Mouse (Mus musculus): ENCODE results near the gene Cracr2b. TPM values are rescaled to one million over a fixed set of nuclear protein-coding genes. Genes with fewer than 3 reads are reported as not detected.

The Cracr2b gene
- total and polyA plus RNA-seq, 3 experiments: not detected

- Histone ChIP-seq H3K4me2 (ENCODE audit: insufficient read depth, low read depth, poor library complexity, severe bottlenecking) (no peak overlapping the region), H3K79me2 (replicated peaks; ENCODE audit: control insufficient read depth, extremely low read depth, insufficient read depth, poor library complexity, severe bottlenecking) (no peaks in the 10 kb centered on the region), H3K36me3 (replicated peaks in 1 of 2; ENCODE audit: control insufficient read depth in 1 of 2, insufficient read depth in 1 of 2, low read length in 1 of 2) (peaks cover 9 to 22% of the 10 kb centered on the region in 2 experiments), H3K27me3 (replicated peaks) (no peaks in the 10 kb centered on the region), H3K27ac (ENCODE audit: insufficient read depth, low read depth) (no peak overlapping the region), H3K4me1 (ENCODE audit: control insufficient read depth in 1 of 2, insufficient read depth in 2 of 2) (peaks cover 12 to 37% of the 10 kb centered on the region in 2 experiments), H3K4me3 (replicated peaks in 1 of 3; ENCODE audit: low read depth in 2 of 3, low read length in 2 of 3, poor library complexity in 1 of 3) (no peak overlapping the region), H3K9me3 (replicated peaks; ENCODE audit: low read length) (no peaks in the 10 kb centered on the region), H3K9ac (ENCODE audit: insufficient read depth, low read depth) (no peak overlapping the region)
- no peak for TF ChIP-seq TCF12 (IDR thresholded peaks at IDR 0.05; ENCODE audit: low read depth, low read length)
- TF ChIP-seq RAD21 (IDR thresholded peaks at IDR 0.05; ENCODE audit: low read depth, low read length): no peak
- no peak for DNase-seq (ENCODE audit: extremely low read depth)
- in situ Hi-C loops (cut with MboI; ENCODE audit: low pct_ligation_motif_present, low pct_unique_long_range_greater_than_20kb, low sequenced_read_pairs): no loop called here
- dilution Hi-C loops (cut with MboI; ENCODE audit: extremely low pct_ligation_motif_present, extremely low pct_unique_long_range_greater_than_20kb, low sequenced_read_pairs): no loop called here
These were observed 3.1 kb downstream of the Cracr2b start for GRCm38 (mm10) chr7:141463824-141464602.

- Histone ChIP-seq H3K79me2 (replicated peaks; ENCODE audit: control insufficient read depth, extremely low read depth, insufficient read depth, poor library complexity, severe bottlenecking) (no peaks in the 10 kb centered on the region), H3K27me3 (replicated peaks) (no peaks in the 10 kb centered on the region), H3K4me2 (ENCODE audit: insufficient read depth, low read depth, poor library complexity, severe bottlenecking) (no peak overlapping the region), H3K9ac (ENCODE audit: insufficient read depth, low read depth) (no peak overlapping the region), H3K9me3 (replicated peaks; ENCODE audit: low read length) (no peaks in the 10 kb centered on the region), H3K36me3 (replicated peaks in 1 of 2; ENCODE audit: control insufficient read depth in 1 of 2, insufficient read depth in 1 of 2, low read length in 1 of 2) (peaks cover 3 to 22% of the 10 kb centered on the region in 2 experiments), H3K27ac (ENCODE audit: insufficient read depth, low read depth) (no peak overlapping the region), H3K4me1 (ENCODE audit: control insufficient read depth in 1 of 2, insufficient read depth in 2 of 2) (peaks cover 16 to 43% of the 10 kb centered on the region in 2 experiments), H3K4me3 (replicated peaks in 1 of 3; ENCODE audit: low read depth in 2 of 3, low read length in 2 of 3, poor library complexity in 1 of 3) (no peak overlapping the region)
- DNase-seq (ENCODE audit: extremely low read depth): no peak
- TF ChIP-seq UBTF (IDR thresholded peaks at IDR 0.05; ENCODE audit: low read depth, low read length): no peak
- TF ChIP-seq MAZ (IDR thresholded peaks at IDR 0.05; ENCODE audit: low read depth, low read length): no peak
- no peak for TF ChIP-seq POLR2A (IDR thresholded peaks at IDR 0.05; ENCODE audit: low read depth, low read length)
- TF ChIP-seq CHD1 (IDR thresholded peaks at IDR 0.05; ENCODE audit: low read depth, low read length): no peak
- TF ChIP-seq TBP (conservative IDR thresholded peaks at IDR 0.05; ENCODE audit: low read depth, low read length): no peak
- in situ Hi-C loops (cut with MboI; ENCODE audit: low pct_ligation_motif_present, low pct_unique_long_range_greater_than_20kb, low sequenced_read_pairs): no loop called here
- dilution Hi-C loops (cut with MboI; ENCODE audit: extremely low pct_ligation_motif_present, extremely low pct_unique_long_range_greater_than_20kb, low sequenced_read_pairs): no loop called here
These were observed 3.8 kb downstream of the Cracr2b start for GRCm38 (mm10) chr7:141464603-141465201.

- H3K79me2 ChIP-seq (replicated peaks; ENCODE audit: control insufficient read depth, extremely low read depth, insufficient read depth, poor library complexity, severe bottlenecking): no peaks in the 10 kb centered on the region
- TF ChIP-seq NELFE (IDR thresholded peaks at IDR 0.05; ENCODE audit: low read depth, low read length) (no peak), CTCF (conservative IDR thresholded peaks at IDR 0.05 in 1 of 2, IDR thresholded peaks at IDR 0.05 in 1 of 2; ENCODE audit: low read depth in 2 of 2, low read length in 2 of 2) (no peak), MAFK (IDR thresholded peaks at IDR 0.05; ENCODE audit: insufficient replicate concordance, low read length) (no peak), EP300 (IDR thresholded peaks at IDR 0.05; ENCODE audit: low read length) (no peak), MXI1 (IDR thresholded peaks at IDR 0.05; ENCODE audit: low read depth, low read length) (no peak), RCOR1 (conservative IDR thresholded peaks at IDR 0.05; ENCODE audit: low read depth, low read length) (no peak), MEF2A (IDR thresholded peaks at IDR 0.05; ENCODE audit: borderline replicate concordance, low read depth, low read length) (no peak), IRF4 (IDR thresholded peaks at IDR 0.05; ENCODE audit: low read depth, low read length) (no peak), MAX (IDR thresholded peaks at IDR 0.05; ENCODE audit: low read length) (no peak), GABPA (IDR thresholded peaks at IDR 0.05; ENCODE audit: insufficient replicate concordance, low read depth, low read length) (no peak), SIN3A (IDR thresholded peaks at IDR 0.05; ENCODE audit: low read length) (no peak)
- no peaks in the 10 kb centered on the region for H3K27me3 ChIP-seq (replicated peaks)
- DNase-seq (ENCODE audit: extremely low read depth): no peak
- H3K4me2 ChIP-seq (ENCODE audit: insufficient read depth, low read depth, poor library complexity, severe bottlenecking): no peak overlapping the region
- H3K9ac ChIP-seq (ENCODE audit: insufficient read depth, low read depth): no peak overlapping the region
- H3K4me1 ChIP-seq (ENCODE audit: control insufficient read depth in 1 of 2, insufficient read depth in 2 of 2): peaks cover 24 to 51% of the 10 kb centered on the region in 2 experiments
- in situ Hi-C loops (cut with MboI; ENCODE audit: low pct_ligation_motif_present, low pct_unique_long_range_greater_than_20kb, low sequenced_read_pairs): no loop called here
- no peak overlapping the region for H3K4me3 ChIP-seq (replicated peaks in 1 of 3; ENCODE audit: low read depth in 2 of 3, low read length in 2 of 3, poor library complexity in 1 of 3)
- H3K27ac ChIP-seq (ENCODE audit: insufficient read depth, low read depth): no peak overlapping the region
- peaks cover 9 to 22% of the 10 kb centered on the region in 2 experiments for H3K36me3 ChIP-seq (replicated peaks in 1 of 2; ENCODE audit: control insufficient read depth in 1 of 2, insufficient read depth in 1 of 2, low read length in 1 of 2)
- H3K9me3 ChIP-seq (replicated peaks; ENCODE audit: low read length): no peaks in the 10 kb centered on the region
- dilution Hi-C loops (cut with MboI; ENCODE audit: extremely low pct_ligation_motif_present, extremely low pct_unique_long_range_greater_than_20kb, low sequenced_read_pairs): no loop called here
These were observed 4.6 kb downstream of the Cracr2b start for GRCm38 (mm10) chr7:141465388-141466044.
